Mouse (Mus musculus) colon, adult 2 months (tissue): ENCODE data around the gene Tomm20. TPM values are rescaled to one million over a fixed set of nuclear protein-coding genes. Genes with fewer than 3 reads are reported as not detected.

ENCODE experiments used
- polyA plus RNA-seq: library from polyadenylated mRNA; depleted of rRNA; stranded (reverse); fragments of >200 nt; gene quantifications from 2 replicates; pipeline ENCODE4 v1.2.3, GENCODE M21; 2012; rRNA removed

Tomm20 gene
- 463 and 708 TPM in 2 replicates for polyA plus RNA-seq

GRCm38 (mm10) chr8:126945730-126946163 lies at the start of gene Tomm20:
Gene Tomm20, minus strand, starts transcription at chr8:126945844.

GRCm38 (mm10) chr8:126970579-126971313 lies 25.1 kb upstream of the Tomm20 start, which contains the start of gene Rbm34:
Gene Rbm34, minus strand, starts transcription at chr8:126971071.

Other genes with a start within 250 kb of the Tomm20 start
- 2.4 and 3.1 TPM in 2 replicates for gene Rbm34, start 25.2 kb upstream of the Tomm20 start, polyA plus RNA-seq
- 56.7 and 65.0 TPM in 2 replicates for gene Pard3, start 118.0 kb upstream of the Tomm20 start, polyA plus RNA-seq